Mouse (Mus musculus) myocyte (in vitro differentiated cells): ENCODE results near the gene Agbl1.

ENCODE experiments used
- E2F4 ChIP-seq: IDR thresholded peaks from one replicate; pipeline ENCODE4 v1.6.1; 2011; ENCODE audit warnings: mild to moderate bottlenecking, control low read depth, moderate library complexity; ENCODE audit not compliant: insufficient read depth
- MAX ChIP-seq: IDR thresholded peaks from one replicate; pipeline ENCODE4 v1.6.1; 2011; ENCODE audit warnings: low read depth, mild to moderate bottlenecking, control low read depth
- MYOG ChIP-seq, 3 experiments: IDR thresholded peaks; one replicate each; pipeline ENCODE4 v1.6.1; 2011; ENCODE audit warnings: control low read depth in 2 of 3, low read depth in 2 of 3, mild to moderate bottlenecking in 2 of 3; ENCODE audit not compliant: insufficient read length in 2 of 3, control insufficient read depth in 1 of 3, insufficient read depth in 1 of 3
- POLR2A ChIP-seq: IDR thresholded peaks from one replicate; pipeline ENCODE4 v1.6.1; 2011; ENCODE audit warnings: low read depth, mild to moderate bottlenecking, control low read depth, moderate library complexity; ENCODE audit not compliant: insufficient read length
- POLR2AphosphoS2 ChIP-seq: IDR thresholded peaks from one replicate; pipeline ENCODE4 v1.6.1; 2011; ENCODE audit warnings: low read depth, control low read depth; ENCODE audit not compliant: insufficient read length
- TCF12 ChIP-seq: IDR thresholded peaks from one replicate; pipeline ENCODE4 v1.6.1; 2011; ENCODE audit warnings: mild to moderate bottlenecking, control low read depth; ENCODE audit not compliant: poor library complexity, insufficient read depth, severe bottlenecking
- USF1 ChIP-seq: IDR thresholded peaks from one replicate; pipeline ENCODE4 v1.6.1; 2011; ENCODE audit warnings: low read depth, mild to moderate bottlenecking, control low read depth, moderate library complexity

DNA sequence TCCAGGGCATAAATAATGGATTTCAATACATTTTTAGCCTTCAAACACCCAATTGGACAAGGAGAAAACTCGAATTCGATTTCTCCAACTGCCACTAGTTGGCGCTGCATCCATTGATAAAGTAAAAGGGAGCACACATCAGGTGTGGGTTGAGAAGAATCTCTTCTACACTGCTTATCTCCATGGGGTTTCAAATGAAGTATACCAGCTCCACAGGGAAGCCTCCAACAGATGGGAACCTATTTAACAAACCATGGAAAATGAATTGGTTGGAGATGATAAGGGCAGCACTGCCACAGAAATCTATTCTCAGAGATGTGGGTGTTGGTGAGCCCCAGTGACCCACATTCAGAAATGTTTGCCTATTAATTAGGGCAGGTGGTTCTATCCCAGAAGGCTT is 741.6 kb downstream of the Agbl1 start:
- TF ChIP-seq MYOG (IDR thresholded peaks at IDR 0.05; ENCODE audit: control insufficient read depth in 1 of 3, insufficient read depth in 1 of 3, insufficient read length in 2 of 3, low read depth in 2 of 3) (no peak), MAX (no peak), E2F4 (no peak), POLR2A (no peak), TCF12 (no peak), POLR2AphosphoS2 (no peak), USF1 (no peak)
